Mouse (Mus musculus): Measurements from ENCODE around the gene Oas1e. TPM values are rescaled to one million over a fixed set of nuclear protein-coding genes. Genes with fewer than 3 reads are reported as not detected.

The Oas1e gene
- polyA plus RNA-seq, 1 experiment from 2014 or later, result 0.08 TPM

DNA sequence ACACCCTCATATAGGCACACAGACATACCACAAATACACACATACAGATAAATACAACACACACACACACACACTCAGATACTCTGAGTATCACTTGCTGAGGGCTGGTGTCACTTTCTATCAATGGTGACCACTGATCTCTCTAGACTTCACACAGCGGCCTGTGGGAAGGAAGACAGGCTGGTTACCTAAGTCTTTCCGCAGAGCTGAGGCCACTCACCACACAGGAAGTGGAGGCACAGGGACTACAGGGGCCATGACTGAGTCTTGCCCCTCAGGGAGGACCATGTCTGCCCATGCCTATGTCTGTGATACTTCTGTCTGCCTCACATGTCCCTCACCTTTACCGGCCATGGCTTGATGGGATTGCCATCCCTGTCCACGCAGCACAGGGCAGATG lies 41.1 kb downstream of the Oas1e start:
- no peaks in the 10 kb centered on the region for H3K4me1 ChIP-seq
- H3K27me3 ChIP-seq (ENCODE audit: insufficient read depth, poor library complexity, severe bottlenecking), result peaks cover 20% of the 10 kb centered on the region; the same call in 1 of the 2 replicates
- H3K4me3 ChIP-seq, result no peak overlapping the region
- WGBS, result 82% methylated on average over 4 of the region's 4 CpGs
- no peaks in the 10 kb centered on the region for H3K9me3 ChIP-seq
- no peak for DNase-seq (ENCODE audit: low spot score)
- no peaks in the 10 kb centered on the region for H3K36me3 ChIP-seq
- H3K27ac ChIP-seq, result no peak overlapping the region

DNA sequence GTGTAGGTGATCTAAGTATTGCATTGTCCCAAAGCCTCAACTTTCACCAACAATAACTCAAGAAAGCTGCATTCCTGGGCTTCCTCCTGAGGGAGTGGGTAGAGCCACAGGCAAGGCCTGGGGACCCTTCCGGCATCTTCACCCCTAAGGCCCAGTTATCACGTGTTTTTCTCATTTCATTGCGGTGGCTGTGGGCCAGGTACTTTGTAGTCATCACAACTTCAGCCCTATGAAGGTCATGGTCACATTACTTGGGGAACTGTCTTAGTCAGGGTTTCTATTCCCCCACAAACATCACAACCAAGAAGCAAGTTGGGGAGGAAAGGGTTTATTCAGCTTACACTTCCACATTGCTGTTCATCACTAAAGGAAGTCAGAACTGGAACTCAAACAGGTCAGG lies 42.5 kb downstream of the Oas1e start:
- Histone ChIP-seq H3K27me3 (ENCODE audit: insufficient read depth, poor library complexity, severe bottlenecking) (peaks cover 18% of the 10 kb centered on the region; the same call in 1 of the 2 replicates), H3K27ac (no peak overlapping the region), H3K36me3 (no peaks in the 10 kb centered on the region), H3K9me3 (no peaks in the 10 kb centered on the region), H3K4me1 (no peaks in the 10 kb centered on the region), H3K4me3 (no peak overlapping the region)
- 72% methylated on average over 3 of the region's 3 CpGs for WGBS
- no peak for DNase-seq (ENCODE audit: low spot score)

DNA sequence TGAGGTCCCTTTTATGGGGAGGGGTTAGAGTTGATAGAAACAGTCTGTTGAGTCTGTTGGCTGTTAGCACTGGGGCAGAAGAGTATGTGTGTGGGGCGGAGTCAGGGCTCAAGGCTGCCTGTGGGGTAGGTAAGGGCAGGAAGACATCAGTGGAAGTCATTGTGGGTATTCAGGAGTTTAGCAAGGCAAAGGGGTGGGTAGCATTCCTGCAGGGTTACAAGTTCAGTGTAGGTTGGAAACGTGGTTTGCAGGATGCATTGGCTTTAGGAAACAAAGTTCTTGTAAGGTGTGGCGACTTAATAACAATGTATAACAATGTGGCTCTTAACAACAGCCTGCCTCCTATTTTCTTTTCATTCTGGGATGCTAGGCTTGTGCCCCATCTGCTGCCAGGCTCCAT lies 44.1 kb downstream of the Oas1e start:
- Histone ChIP-seq H3K27me3 (ENCODE audit: insufficient read depth, poor library complexity, severe bottlenecking) (peaks cover 11% of the 10 kb centered on the region; the same call in 1 of the 2 replicates), H3K9me3 (no peaks in the 10 kb centered on the region), H3K4me3 (no peak overlapping the region), H3K27ac (no peak overlapping the region), H3K4me1 (no peaks in the 10 kb centered on the region), H3K36me3 (no peaks in the 10 kb centered on the region)
- 73% methylated on average over 3 of the region's 3 CpGs for WGBS
- no peak for DNase-seq (ENCODE audit: low spot score)

DNA sequence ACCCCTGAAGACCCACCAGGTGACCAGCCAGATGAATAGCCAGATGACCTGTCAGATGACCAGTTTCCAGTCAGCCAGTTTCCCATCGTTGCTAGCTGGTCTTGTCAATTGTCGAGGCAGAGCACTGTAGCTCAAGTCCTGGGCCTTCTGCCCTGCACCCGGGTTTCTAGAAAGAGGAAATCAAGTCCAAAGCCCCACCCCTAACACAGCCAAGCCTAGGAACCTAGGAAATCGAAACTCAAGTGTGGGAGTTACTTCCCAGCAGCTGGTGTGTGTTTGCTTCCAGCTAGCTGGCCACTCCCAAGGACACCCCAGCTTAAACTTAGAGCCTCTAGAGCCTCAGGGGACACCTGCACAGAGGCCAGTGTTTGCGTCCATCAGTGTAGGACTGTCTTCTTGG lies 45.6 kb downstream of the Oas1e start, which contains the start of gene Oas2:
TSS of gene Oas2 (minus strand) at position 166 of the 400 bp plus-strand sequence.
- 64% methylated on average over 5 of the region's 5 CpGs for WGBS
- no peak within 1 kb of the TSS for H3K4me3 ChIP-seq
- H3K27ac ChIP-seq, result no peak within 1 kb of the TSS
- H3K4me1 ChIP-seq, result no peaks in the 10 kb centered on the region
- no peaks in the 10 kb centered on the region for H3K36me3 ChIP-seq
- DNase-seq (ENCODE audit: low spot score), result no peak
- H3K9me3 ChIP-seq, result no peaks in the 10 kb centered on the region
- H3K27me3 ChIP-seq (ENCODE audit: insufficient read depth, poor library complexity, severe bottlenecking), result peaks cover 11% of the 10 kb centered on the region; the same call in 1 of the 2 replicates

DNA sequence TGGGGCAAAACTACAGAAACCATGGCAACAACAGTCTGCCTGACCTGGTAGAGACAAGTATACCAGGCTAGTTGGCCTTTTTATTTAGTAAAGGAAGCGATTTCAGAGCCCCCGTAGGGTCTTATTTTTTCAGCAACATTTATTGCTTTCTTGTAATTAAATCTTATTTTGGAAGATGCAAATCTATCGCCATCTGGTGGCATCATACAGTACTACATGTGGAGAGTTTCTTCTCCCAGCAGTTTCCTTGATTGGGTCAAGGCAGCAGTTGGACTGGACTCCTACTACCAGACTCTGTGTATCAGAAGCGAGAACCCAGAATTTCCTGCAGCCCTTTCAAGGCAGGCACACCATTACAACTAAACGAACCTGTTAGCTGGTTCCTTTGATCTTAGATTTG lies 48.9 kb downstream of the Oas1e start:
- WGBS, result 16% methylated on average over 5 of the region's 5 CpGs

DNA sequence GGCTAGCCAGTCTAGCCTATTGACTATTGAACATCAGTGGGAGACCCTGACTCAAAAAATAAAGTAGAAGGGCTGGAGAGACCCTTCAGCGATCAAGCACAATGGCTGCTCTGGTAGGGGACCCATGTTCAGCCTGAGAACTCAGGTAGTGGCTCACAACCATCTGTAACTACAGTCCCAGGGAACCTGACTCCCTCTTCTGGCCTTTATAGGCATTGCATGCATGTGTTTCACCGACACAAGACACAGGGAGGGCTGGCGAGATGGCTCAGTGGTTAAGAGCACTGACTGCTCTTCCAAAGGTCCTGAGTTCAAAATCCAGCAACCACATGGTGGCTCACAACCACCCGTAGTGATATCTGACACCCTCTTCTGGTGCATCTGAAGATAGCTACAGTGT lies 53.2 kb downstream of the Oas1e start:
- no peak overlapping the region for H3K4me3 ChIP-seq
- 26% methylated on average over 4 of the region's 4 CpGs for WGBS
- no peaks in the 10 kb centered on the region for H3K36me3 ChIP-seq
- peaks cover 18% of the 10 kb centered on the region for H3K27me3 ChIP-seq (ENCODE audit: insufficient read depth, poor library complexity, severe bottlenecking)
- no peaks in the 10 kb centered on the region for H3K4me1 ChIP-seq
- no peak overlapping the region for H3K27ac ChIP-seq
- no peaks in the 10 kb centered on the region for H3K9me3 ChIP-seq
- no peak for DNase-seq (ENCODE audit: low spot score)

More for the DNA sequence above, 48.9 kb downstream of the Oas1e start:
- peaks cover 19% of the 10 kb centered on the region for H3K27me3 ChIP-seq (ENCODE audit: insufficient read depth, poor library complexity, severe bottlenecking)
- H3K27ac ChIP-seq, result no peak overlapping the region
- H3K9me3 ChIP-seq, result no peaks in the 10 kb centered on the region
- H3K4me3 ChIP-seq, result no peak overlapping the region
- DNase-seq (ENCODE audit: low spot score), result no peak
- H3K4me1 ChIP-seq, result no peaks in the 10 kb centered on the region
- no peaks in the 10 kb centered on the region for H3K36me3 ChIP-seq

Other genes with a start within 250 kb of the Oas1e start
- gene Tpcn1, start 206.9 kb downstream of the Oas1e start, polyA plus RNA-seq (2016; fragmentation: Nextera tagmentation; extraction: Ambion mirVana), result 13.0 and 21.7 TPM in 2 replicates
- gene Iqcd, start 206.5 kb downstream of the Oas1e start, polyA plus RNA-seq (2016; fragmentation: Nextera tagmentation; extraction: Ambion mirVana), result 0.15 and 0.24 TPM in 2 replicates
- gene Rita1, start 182.9 kb downstream of the Oas1e start, polyA plus RNA-seq (2016; fragmentation: Nextera tagmentation; extraction: Ambion mirVana), result 11.0 and 11.2 TPM in 2 replicates
- gene Ddx54, start 182.8 kb downstream of the Oas1e start, polyA plus RNA-seq (2016; fragmentation: Nextera tagmentation; extraction: Ambion mirVana), result 47.1 and 49.4 TPM in 2 replicates
- gene Cfap73, start 161.3 kb downstream of the Oas1e start, polyA plus RNA-seq (2016; fragmentation: Nextera tagmentation; extraction: Ambion mirVana), result 0.39 TPM in 1 of 2 replicates, not detected in the other
- 0.16 and 0.60 TPM in 2 replicates for gene Rasal1, start 146.7 kb downstream of the Oas1e start, polyA plus RNA-seq (2016; fragmentation: Nextera tagmentation; extraction: Ambion mirVana)
- gene Dtx1, start 83.6 kb downstream of the Oas1e start, polyA plus RNA-seq (2016; fragmentation: Nextera tagmentation; extraction: Ambion mirVana), result 0.28 and 0.41 TPM in 2 replicates
- not detected in 2 replicates for gene Oas2, start 45.7 kb downstream of the Oas1e start, polyA plus RNA-seq (2016; fragmentation: Nextera tagmentation; extraction: Ambion mirVana)
- 0.29 and 0.37 TPM in 2 replicates for gene Oas3, start 17.9 kb downstream of the Oas1e start, polyA plus RNA-seq (2016; fragmentation: Nextera tagmentation; extraction: Ambion mirVana)
- 0.28 and 0.46 TPM in 2 replicates for gene Oas1c, start 17.0 kb upstream of the Oas1e start, polyA plus RNA-seq (2016; fragmentation: Nextera tagmentation; extraction: Ambion mirVana)
- not detected in 2 replicates for gene Oas1f, start 51.8 kb upstream of the Oas1e start, polyA plus RNA-seq (2016; fragmentation: Nextera tagmentation; extraction: Ambion mirVana)
- not detected in 2 replicates for gene Oas1h, start 65.9 kb upstream of the Oas1e start, polyA plus RNA-seq (2016; fragmentation: Nextera tagmentation; extraction: Ambion mirVana)
- gene Oas1g, start 92.1 kb upstream of the Oas1e start, polyA plus RNA-seq (2016; fragmentation: Nextera tagmentation; extraction: Ambion mirVana), result not detected in 2 replicates
- gene Oas1a, start 112.0 kb upstream of the Oas1e start, polyA plus RNA-seq (2016; fragmentation: Nextera tagmentation; extraction: Ambion mirVana), result 0.26 and 0.38 TPM in 2 replicates
- gene Oas1d, start 119.0 kb upstream of the Oas1e start, polyA plus RNA-seq (2016; fragmentation: Nextera tagmentation; extraction: Ambion mirVana), result not detected in 2 replicates
- 0.06 TPM in 1 of 2 replicates, not detected in the other for gene Rph3a, start 214.6 kb upstream of the Oas1e start, polyA plus RNA-seq (2016; fragmentation: Nextera tagmentation; extraction: Ambion mirVana)

Data from heart, embryonic 10.5 days (tissue).